Mouse (Mus musculus): ENCODE data around the gene Morf4l2.
"Not testable (repeated sequence)": the region's sequence is repeated elsewhere in the genome, so short reads cannot be mapped to it uniquely, and the experiment has no call there.

The Morf4l2 gene

GRCm38 (mm10) chrX:136693196-136693595, 50.3 kb downstream of the Morf4l2 start:
- DNase-seq (ENCODE audit: low spot score in 2 of 2) = no peak

DNA sequence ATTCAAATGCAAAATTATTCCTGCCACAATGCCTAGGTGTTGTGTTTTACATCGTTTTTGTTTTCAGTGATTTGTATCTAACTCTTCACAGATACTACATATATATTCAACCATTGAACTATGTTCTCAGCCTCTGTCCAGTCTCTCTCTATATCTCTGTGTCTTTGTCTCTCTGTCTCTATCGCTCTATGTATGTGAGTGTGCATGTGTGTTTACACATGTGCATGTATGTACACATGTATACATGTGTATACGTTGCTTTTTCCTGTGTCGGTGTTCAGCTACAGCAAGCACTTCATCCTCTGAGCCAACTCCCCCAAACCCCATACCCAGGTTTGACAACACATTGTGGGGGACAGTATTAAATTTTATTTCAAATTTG, 51.2 kb downstream of the Morf4l2 start:
- DNase-seq (ENCODE audit: low spot score in 2 of 2) = no peak

DNA sequence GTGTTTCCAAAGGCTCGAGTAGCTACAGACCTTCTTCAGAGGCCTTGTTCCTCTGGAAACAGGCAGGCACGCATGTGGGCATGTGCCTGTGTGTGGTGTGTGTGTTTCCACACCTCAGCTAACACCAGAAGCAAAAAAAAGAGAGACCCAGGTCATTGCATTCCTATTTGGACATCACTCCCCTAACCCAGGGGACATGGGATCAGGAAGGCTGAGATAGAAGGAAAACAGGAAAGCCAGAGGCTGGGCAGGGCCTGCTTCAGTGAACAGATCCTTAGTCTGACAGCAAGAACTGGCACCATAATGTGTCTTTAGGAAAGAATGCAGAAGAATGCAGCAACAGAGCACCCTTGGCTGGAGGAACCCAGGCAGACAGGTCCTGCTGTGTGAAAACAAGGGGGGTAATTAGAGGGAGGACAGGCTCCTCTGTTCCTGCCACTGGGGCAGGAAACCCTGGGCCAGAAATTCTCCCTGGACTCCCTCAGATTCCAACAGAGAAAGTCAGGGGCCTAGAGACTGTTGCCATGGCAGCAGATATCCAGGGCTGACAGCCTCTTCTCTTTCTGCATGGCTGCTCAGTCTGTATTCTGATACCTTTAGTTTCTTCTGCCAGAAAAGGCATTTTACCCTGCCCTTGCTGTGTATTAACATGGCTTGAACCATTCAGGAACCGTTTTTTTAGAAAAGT, 51.7 kb downstream of the Morf4l2 start:
- DNase-seq (ENCODE audit: low spot score in 2 of 2) = not testable (repeated sequence)

Measured in right cerebral cortex, postnatal 36 days (tissue).